ENCODE assay signal across 9 mouse cellular contexts in the genomic region with DNA sequence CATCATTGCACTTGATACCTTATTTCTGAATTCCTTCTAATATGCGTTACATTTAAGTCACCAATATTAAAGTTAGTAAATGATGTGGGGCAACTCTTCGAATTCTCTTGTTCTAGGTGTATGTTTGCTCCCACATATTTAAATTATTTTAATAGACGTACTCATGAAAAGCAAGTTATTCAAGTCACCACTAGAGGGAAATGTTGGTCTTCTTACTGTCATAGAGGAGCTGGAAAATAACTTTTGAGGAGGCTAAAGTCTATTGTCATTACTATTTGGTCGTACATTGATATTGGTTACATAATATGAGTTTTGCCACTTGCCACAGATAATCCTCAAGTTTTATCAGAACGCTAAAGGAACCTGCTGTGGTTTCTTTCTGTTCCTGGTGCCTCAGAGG.
DNase-seq lines count a peak whose midpoint lies in the region; ATAC-seq and TF ChIP-seq lines count a peak whose summit lies in the region.
"Had no signal": no experiment of that assay in that cellular context is flagged by ENCODE, and none has a peak within 500 bp of the region (broad histone marks: within the 10 kb centered on the region; RNA-seq: fewer than 3 reads in every experiment).

No protein-coding gene starts in this region.

- H3K36me3 ChIP-seq in heart, adult 2 months (ENCODE audit: control insufficient read depth, insufficient read depth, low read length) = no peaks in the 10 kb centered on the region
- H3K36me3 ChIP-seq in lung, embryonic 14.5 days (ENCODE audit: insufficient read depth) = no peaks in the 10 kb centered on the region
- H3K36me3 ChIP-seq: hindbrain, embryonic 15.5 days had no signal

- no peaks in the 10 kb centered on the region for H3K9me3 ChIP-seq in lung, embryonic 14.5 days (ENCODE audit: low read depth, low read length)
- H3K9me3 ChIP-seq: hindbrain, embryonic 15.5 days had no signal

- H3K27ac ChIP-seq in heart, adult 2 months = no peak overlapping the region
- H3K27ac ChIP-seq in lung, embryonic 14.5 days (ENCODE audit: low read depth) = no peak overlapping the region
- H3K27ac ChIP-seq in cortical plate, adult 2 months (ENCODE audit: insufficient read depth, low read length) = no peak overlapping the region
- H3K27ac ChIP-seq: hindbrain, embryonic 15.5 days had no signal

- 19% methylated on average over 5 of the region's 5 CpGs for WGBS in heart, adult 2 months
- WGBS in lung, embryonic 14.5 days = 17% methylated on average over 5 of the region's 5 CpGs

- H3K4me1 ChIP-seq in heart, adult 2 months (ENCODE audit: control insufficient read depth, insufficient read depth, low read length) = no peaks in the 10 kb centered on the region
- no peaks in the 10 kb centered on the region for H3K4me1 ChIP-seq in lung, embryonic 14.5 days (ENCODE audit: insufficient read depth)
- H3K4me1 ChIP-seq in cortical plate, adult 2 months (ENCODE audit: control insufficient read depth, insufficient read depth, low read length) = no peaks in the 10 kb centered on the region
- H3K4me1 ChIP-seq: hindbrain, embryonic 15.5 days had no signal

- TF ChIP-seq CTCF in heart, adult 2 months (IDR thresholded peaks at IDR 0.05) = peak; percentile 65
- peak; percentile 68 for TF ChIP-seq CTCF in lung, embryonic 14.5 days (IDR thresholded peaks at IDR 0.05; ENCODE audit: low read depth)
- TF ChIP-seq CTCF in cortical plate, adult 2 months (IDR thresholded peaks at IDR 0.05; ENCODE audit: extremely low read depth, insufficient read depth, low read length) = 0 out of 2 replicates have a peak, but pooled peaks have one; percentile 18

- TF ChIP-seq EP300 in heart, adult 2 months (IDR thresholded peaks at IDR 0.05; ENCODE audit: insufficient read depth, low read depth, low read length) = no peak

- H3K4me2 ChIP-seq in lung, embryonic 14.5 days = no peak overlapping the region
- H3K4me2 ChIP-seq: hindbrain, embryonic 15.5 days had no signal

- intact Hi-C loops in heart, adult 2 months (cut with DNase I) = loop anchor here (1.0 kb wide), 1 partner anchor 643 kb away; no protein-coding TSS in a partner anchor

- TF ChIP-seq POLR2A in heart, adult 2 months (IDR thresholded peaks at IDR 0.05; ENCODE audit: insufficient read depth, low read depth, low read length) = no peak
- TF ChIP-seq POLR2A in cortical plate, adult 2 months (IDR thresholded peaks at IDR 0.05; ENCODE audit: extremely low read depth, insufficient read depth, low read length) = no peak

- no peak for DNase-seq in heart, adult 2 months
- no peak for DNase-seq in heart, adult 11 months
- peak; percentile 80 for DNase-seq in lung, embryonic 14.5 days
- DNase-seq in lung, adult 18-20 months = no peak
- DNase-seq in retina, postnatal 7 days (ENCODE audit: low read depth, low spot score) = peak; percentile 24
- DNase-seq in urinary bladder, postnatal 4 days (ENCODE audit: low spot score in 2 of 2) = no peak

- H3K9ac ChIP-seq in heart, adult 2 months (ENCODE audit: low read depth, low read length) = no peak overlapping the region
- no peak overlapping the region for H3K9ac ChIP-seq in lung, embryonic 14.5 days
- H3K9ac ChIP-seq: hindbrain, embryonic 15.5 days had no signal

- no peak overlapping the region for H3K4me3 ChIP-seq in heart, adult 2 months
- H3K4me3 ChIP-seq in lung, embryonic 14.5 days (ENCODE audit: low read depth, low read length) = no peak overlapping the region
- no peak overlapping the region for H3K4me3 ChIP-seq in cortical plate, adult 2 months (ENCODE audit: insufficient read depth, low read length)
- H3K4me3 ChIP-seq: hindbrain, embryonic 15.5 days had no signal

- H3K79me2 ChIP-seq in heart, adult 2 months (replicated peaks; ENCODE audit: control insufficient read depth, insufficient read depth, low read length) = no peaks in the 10 kb centered on the region

- no peak for ATAC-seq in lung, embryonic 14.5 days (ENCODE audit: insufficient read depth)
- ATAC-seq in inflammation-experienced regulatory T-cells, adult 6 months = no peak

- no peaks in the 10 kb centered on the region for H3K27me3 ChIP-seq in heart, adult 2 months (ENCODE audit: control insufficient read depth, insufficient read depth, low read length)
- no peaks in the 10 kb centered on the region for H3K27me3 ChIP-seq in lung, embryonic 14.5 days (ENCODE audit: insufficient read depth, low read length)

Comparison
In these comparisons a context has a peak if more than half of its experiments do, and no peak if none do; other contexts are left out.
1. DNase-seq: peak in lung, embryonic 14.5 days (single experiment) and retina, postnatal 7 days (single experiment); none in heart, adult 2 months (0 of 2), heart, adult 11 months (single experiment), lung, adult 18-20 months (0 of 2) and urinary bladder, postnatal 4 days (0 of 2).
2. CTCF ChIP-seq: peak in every context shown above with its lines; median percentile 68 in lung, embryonic 14.5 days; 65 in heart, adult 2 months; 18 in cortical plate, adult 2 months.